Mouse (Mus musculus) fibroblast of lung, adult 2 months (primary cell): Measurements from ENCODE around the gene Eif3c.

Experiments
- DNase-seq: peaks from one replicate; pipeline ENCODE4 v3.0.0-alpha.2; 2011; ENCODE audit warnings: low read depth

The Eif3c gene

GRCm38 (mm10) chr7:126566094-126566765, at the start of gene Eif3c:
TSS of gene Eif3c (minus strand) at chr7:126566411.
- peak; percentile 73 for DNase-seq

- no peak for DNase-seq
These were observed 46.5 kb upstream of the Eif3c start for GRCm38 (mm10) chr7:126612736-126613135.

- no peak for DNase-seq
These were observed 41.6 kb upstream of the Eif3c start for GRCm38 (mm10) chr7:126607796-126608195.

- DNase-seq: no peak
These were observed 40.9 kb upstream of the Eif3c start for GRCm38 (mm10) chr7:126607064-126607463.

- no peak for DNase-seq
These were observed 40.4 kb upstream of the Eif3c start for GRCm38 (mm10) chr7:126606611-126607010.

GRCm38 (mm10) chr7:126602650-126603049, 36.4 kb upstream of the Eif3c start:
- no peak for DNase-seq

- DNase-seq: no peak
These were observed 35.7 kb upstream of the Eif3c start for GRCm38 (mm10) chr7:126601896-126602295.

GRCm38 (mm10) chr7:126598919-126599318, 32.7 kb upstream of the Eif3c start:
- no peak for DNase-seq

GRCm38 (mm10) chr7:126596414-126596813, 30.2 kb upstream of the Eif3c start:
- DNase-seq: no peak

- DNase-seq: no peak
These were observed 29.7 kb upstream of the Eif3c start for GRCm38 (mm10) chr7:126595890-126596289.

GRCm38 (mm10) chr7:126594862-126595561, 28.8 kb upstream of the Eif3c start, which contains the start of gene Il27:
TSS of gene Il27 (minus strand) at chr7:126594941.
- DNase-seq: no peak

GRCm38 (mm10) chr7:126587779-126588178, 21.6 kb upstream of the Eif3c start:
- no peak for DNase-seq

- no peak for DNase-seq
These were observed 20.6 kb upstream of the Eif3c start for GRCm38 (mm10) chr7:126586839-126587238.

GRCm38 (mm10) chr7:126585717-126586116, 19.5 kb upstream of the Eif3c start, which contains the start of gene Cln3:
TSS of gene Cln3 (minus strand) at chr7:126585817.
- DNase-seq: no peak

- DNase-seq: no peak
These were observed 18.3 kb upstream of the Eif3c start, which contains the start of gene Apobr for GRCm38 (mm10) chr7:126584506-126584977. TSS of gene Apobr (plus strand) at chr7:126584942.

- DNase-seq: no peak
These were observed 17.6 kb upstream of the Eif3c start for GRCm38 (mm10) chr7:126583761-126584160.

- peak; percentile 60 for DNase-seq
These were observed 17.1 kb upstream of the Eif3c start for GRCm38 (mm10) chr7:126583251-126583709.

GRCm38 (mm10) chr7:126582759-126583158, 16.5 kb upstream of the Eif3c start:
- DNase-seq: no peak

- no peak for DNase-seq
These were observed 15.4 kb upstream of the Eif3c start for GRCm38 (mm10) chr7:126581661-126582060.

- DNase-seq: no peak
These were observed 13.0 kb upstream of the Eif3c start for GRCm38 (mm10) chr7:126579172-126579571.

- no peak for DNase-seq
These were observed 10.7 kb upstream of the Eif3c start for GRCm38 (mm10) chr7:126576946-126577345.

GRCm38 (mm10) chr7:126565693-126566092, 518 bp downstream of the Eif3c start:
- peak; percentile 65 for DNase-seq

- no peak for DNase-seq
These were observed 9.6 kb downstream of the Eif3c start for GRCm38 (mm10) chr7:126556635-126557034.
